Mouse (Mus musculus): ENCODE measurements around the gene A130010J15Rik.

The A130010J15Rik gene

DNA sequence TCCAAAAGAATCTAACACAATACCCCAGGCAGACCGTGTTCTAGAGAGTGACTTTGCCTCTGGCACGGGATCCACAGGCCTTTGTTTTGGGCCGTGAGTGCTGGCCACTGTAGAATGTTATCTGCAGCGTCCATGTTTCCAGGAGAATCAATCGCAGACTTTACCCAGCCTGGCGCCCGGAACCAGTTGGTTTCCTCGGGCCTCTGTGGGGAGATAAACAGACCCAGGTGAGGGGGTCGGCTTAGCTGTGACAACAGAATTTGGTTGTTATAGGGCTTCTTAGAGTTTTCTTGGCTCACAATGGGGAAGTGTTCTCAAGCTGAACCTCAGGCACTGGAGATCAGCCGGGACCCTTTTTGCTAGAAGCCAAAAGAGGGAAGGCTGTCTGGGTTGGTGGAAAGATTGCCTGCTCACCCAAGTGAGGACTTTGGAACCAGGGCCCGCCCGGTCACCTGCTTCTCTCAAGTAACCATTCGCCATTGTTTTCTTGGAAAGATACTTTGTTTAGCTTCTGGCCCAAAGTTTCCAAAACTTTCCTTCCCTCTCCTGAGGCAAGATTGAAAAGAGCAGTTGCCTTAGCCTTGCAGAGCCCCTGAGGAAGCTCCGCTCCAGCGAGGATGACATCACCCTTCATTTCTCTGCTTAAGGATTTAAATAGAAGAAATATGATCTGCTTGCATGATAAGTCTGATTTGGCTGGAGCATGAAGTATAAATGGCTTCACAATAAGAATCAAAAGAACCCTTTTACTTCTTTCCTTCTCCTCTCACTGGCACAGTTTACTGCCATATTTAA lies 11.3 kb upstream of the A130010J15Rik start:
- DNase-seq (ENCODE audit: low spot score), result no peak

DNA sequence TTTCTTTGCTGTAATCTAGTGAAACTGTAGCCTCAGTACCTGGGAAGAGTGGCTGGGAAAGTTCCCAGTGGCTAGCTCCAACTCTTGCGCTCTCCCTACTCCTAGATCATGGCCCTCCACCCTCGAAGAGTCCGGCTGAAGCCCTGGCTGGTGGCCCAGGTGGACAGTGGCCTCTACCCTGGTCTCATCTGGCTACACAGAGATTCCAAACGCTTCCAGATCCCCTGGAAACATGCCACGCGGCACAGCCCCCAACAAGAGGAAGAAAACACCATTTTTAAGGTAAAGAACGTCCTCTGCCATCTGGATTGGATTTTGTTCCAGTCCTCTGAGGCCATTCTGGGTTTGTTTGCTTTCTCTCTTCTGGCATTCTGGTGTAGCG lies 10.7 kb upstream of the A130010J15Rik start:
- DNase-seq (ENCODE audit: low spot score), result peak; percentile 40

DNA sequence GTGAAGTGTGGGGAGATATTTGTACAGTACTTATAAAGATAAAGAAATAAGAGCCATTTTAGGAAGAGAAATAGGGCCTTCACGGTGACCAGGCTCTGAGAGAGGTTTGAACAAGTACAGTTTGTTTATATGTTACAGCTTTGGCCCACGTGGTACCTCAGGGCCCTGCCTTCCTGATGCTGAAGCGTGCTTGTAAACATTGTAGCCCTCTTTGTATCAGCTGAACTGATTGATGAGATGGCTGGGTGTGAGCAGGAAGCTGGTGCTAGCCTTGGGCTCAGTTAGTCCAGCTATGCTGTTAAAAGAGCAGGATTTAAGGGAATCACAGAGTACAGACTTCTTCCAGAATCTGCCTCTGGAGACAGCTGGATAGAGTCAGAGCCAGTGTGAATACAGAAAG lies 8.7 kb upstream of the A130010J15Rik start:
- DNase-seq (ENCODE audit: low spot score), result no peak

DNA sequence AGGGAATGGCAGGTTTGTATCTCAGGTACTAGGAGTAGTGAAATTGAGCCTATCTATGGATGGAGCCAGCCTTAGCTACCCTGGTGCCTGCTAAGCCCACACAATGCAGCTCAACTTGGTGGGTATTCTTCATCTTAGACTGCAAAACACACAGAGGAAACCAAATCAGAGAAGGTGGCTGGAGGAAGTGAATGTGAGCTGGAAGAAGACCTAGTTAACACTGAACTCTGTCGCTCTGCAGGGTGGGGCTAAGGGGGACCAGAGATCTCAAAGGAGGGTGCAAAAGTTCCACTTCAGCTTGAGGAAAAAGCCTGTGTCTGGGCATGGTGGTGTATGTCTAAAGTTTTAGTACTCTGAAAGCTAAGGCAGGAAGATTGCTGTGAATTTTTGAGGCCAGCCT lies 8.2 kb upstream of the A130010J15Rik start:
- DNase-seq (ENCODE audit: low spot score), result no peak

DNA sequence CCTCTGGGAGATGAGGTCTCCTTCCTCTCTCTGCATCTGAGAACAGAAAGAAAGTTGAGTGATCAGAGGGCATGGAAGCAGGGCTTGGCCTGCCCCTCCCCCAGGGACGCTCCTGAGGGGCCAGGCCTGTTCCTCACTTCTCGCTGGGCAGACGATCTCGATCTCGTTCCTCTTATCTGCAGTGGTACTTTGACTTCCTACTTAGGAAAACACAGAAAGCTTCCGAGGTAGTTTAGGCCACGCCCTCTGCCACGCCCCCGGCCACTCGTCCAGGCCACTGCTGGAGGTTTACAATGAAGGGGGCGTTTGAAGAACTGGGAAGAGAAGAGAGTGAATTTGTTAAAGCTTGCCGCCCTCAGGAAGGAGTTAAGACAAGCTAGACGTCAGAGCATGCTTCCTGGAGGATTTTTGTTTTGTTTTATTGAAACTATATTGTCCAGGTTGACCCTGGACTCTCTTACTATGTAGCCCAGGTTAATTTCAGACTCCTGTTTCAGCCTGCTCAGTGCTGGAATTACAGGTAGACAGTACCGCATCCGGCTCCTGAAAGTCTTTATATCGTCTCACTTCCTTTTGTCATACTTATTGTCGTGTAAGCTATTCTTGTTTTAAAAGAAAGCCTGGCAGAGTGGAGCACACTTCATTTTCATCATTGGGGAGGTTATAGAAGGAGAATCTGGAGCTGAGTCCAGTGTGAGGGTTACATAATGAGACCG lies 7.4 kb upstream of the A130010J15Rik start:
- no peak for DNase-seq (ENCODE audit: low spot score)

DNA sequence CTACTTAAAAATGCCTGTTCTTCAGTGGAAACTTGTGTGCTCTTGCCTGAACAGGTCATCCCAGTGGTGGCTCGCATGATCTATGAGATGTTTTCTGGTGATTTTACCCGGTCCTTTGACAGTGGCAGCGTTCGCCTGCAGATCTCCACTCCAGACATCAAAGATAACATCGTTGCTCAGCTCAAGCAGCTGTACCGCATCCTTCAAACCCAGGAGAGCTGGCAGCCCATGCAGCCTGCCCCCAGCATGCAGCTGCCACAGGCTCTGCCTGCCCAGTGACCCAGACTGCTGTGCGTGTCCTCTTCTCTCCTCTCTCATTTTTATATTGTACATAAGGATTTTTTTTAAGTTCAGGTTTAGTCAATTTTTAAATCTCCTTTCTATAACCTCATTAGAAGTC lies 1.4 kb downstream of the A130010J15Rik start:
- DNase-seq (ENCODE audit: low spot score), result no peak

DNA sequence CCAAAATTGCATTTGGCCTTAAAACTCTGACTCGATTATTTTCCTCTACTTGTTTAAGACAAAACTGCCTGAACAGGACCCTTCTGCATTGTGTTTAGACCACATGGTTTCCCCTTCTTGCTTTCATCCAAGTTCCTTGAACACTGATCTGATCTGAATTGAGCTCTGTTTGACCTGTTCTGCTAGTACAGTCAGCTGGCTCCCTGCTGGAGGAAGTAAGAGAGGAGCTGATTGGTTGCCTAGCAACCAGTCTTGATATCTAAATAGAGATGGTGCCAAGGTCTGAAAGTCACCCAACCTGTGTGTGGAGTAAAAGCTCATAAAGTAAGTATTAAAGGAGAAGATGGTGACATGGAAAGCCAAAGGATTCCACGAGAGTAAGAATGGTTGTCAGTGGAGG lies 2.0 kb downstream of the A130010J15Rik start:
- no peak for DNase-seq (ENCODE audit: low spot score)

DNA sequence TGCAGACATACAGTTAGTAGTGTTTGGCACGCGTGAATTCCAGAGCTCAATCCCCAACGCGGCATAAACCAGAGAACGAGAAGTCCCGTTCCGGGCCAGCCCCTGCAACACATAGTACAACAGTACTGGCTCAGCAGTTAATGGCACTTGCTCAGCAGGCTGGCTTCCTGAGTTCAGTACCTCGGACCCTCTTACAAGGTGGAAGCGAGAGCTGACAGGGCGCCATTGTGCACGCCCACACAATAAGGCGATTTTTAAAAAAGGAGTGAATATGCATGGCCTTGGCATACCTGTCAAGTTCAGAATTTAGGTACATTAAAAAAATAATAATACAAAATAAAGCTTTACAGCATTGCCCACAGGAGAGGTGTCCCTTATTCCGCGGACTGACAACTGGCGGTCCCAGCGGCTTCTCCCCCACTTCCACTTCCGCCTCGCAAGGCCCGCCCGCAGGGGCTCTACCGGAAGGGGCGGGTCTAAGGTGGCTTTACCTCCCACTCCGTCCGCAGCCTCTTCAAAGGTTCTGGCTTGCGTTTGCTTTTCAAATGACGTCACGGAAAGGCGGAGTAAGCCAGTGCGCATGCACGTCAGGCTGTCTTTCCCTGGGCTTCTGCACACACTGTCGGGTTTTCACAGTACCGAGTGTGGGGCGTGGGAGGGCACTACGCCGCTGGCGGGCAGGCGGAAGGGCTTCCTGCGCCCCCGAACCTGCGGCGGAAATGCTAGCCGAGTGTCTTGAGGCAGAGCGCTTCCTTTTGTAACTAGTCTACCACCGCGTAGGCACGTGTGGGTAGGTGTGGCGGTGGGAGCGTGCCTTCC lies 5.4 kb downstream of the A130010J15Rik start:
- peak; percentile 99 for DNase-seq (ENCODE audit: low spot score)

DNA sequence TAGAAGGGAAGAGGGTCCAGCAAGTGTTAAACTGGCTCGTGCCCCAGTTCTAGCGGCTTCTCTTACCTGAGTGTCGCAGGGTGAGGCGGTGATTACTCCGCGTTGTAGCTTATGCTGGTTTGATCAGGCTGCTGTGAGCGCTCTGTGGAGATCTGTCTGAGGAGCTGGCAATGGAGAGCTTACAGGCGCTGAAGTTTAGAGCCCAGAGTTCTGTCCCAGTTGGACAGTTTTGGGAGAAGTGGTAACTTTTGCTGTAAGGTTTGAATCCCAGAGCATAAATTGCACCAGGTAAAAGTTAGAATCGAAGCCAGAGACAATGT lies 5.9 kb downstream of the A130010J15Rik start:
- peak; percentile 52 for DNase-seq (ENCODE audit: low spot score)

DNA sequence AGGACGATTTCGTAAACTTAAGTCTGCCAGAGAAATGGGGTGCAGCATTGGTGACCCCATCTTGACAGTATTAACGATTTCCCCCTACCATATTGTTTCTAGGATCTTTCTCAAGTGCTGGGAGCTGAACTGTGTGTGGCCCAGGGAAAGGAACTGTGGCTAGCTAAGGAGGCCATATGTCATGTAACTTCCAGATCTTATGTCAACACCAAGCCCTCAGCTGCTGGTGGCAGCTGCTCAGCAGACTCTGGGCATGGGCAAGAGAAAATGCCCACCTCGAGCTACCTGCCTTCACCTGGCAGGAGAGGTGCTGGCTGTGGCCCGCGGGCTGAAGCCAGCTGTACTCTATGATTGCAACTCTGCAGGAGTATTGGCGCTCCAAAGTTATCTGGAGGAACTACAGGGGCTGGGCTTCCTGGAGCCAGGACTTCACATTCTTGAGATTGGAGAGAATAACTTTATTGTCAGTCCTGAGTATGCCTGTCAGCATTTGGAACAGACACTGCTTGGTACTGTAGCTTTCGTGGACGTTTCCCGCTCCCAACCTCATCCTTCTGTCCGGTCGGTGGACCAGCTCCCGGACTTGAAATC lies 6.4 kb downstream of the A130010J15Rik start:
- DNase-seq (ENCODE audit: low spot score), result peak; percentile 54

DNA sequence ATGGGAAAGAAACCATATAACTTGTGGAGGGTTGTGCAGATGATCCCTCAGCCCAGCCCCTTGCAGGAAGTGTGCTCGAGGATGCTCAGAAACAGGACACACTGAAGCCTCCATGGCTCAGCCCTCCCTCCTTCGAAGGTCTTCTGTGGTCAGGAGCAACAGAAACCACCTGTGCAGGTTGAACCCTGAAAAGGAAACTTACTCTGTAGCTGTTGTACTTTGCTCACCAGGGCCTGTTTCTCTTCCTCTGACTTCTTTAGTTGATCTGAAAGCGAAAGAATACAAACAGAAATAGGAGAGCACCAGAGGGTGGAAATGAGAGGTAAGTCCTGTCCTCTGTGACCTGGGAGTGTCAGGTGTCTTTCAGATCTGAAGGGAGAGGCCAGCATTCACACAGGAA lies 13.3 kb downstream of the A130010J15Rik start:
- no peak for DNase-seq (ENCODE audit: low spot score)

DNA sequence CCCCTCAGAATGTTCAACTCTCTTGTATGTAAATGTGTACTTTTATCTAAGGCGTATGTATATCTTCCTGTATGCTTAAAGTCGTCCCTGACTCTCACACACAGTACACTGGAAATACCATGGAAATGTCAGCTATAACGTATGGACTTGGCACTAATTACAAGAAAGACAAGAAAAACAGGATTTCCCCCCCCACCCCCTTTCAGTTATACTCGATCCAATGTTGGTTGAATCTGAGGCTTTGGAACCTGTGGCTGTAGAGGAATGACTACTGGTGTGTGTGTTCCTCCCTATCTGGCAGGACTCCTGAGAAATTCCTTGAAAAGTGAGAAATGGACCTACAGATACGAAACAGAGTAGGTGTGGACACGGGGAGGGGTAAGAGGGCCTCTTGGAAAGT lies 20.4 kb downstream of the A130010J15Rik start:
- DNase-seq (ENCODE audit: low spot score), result no peak

DNA sequence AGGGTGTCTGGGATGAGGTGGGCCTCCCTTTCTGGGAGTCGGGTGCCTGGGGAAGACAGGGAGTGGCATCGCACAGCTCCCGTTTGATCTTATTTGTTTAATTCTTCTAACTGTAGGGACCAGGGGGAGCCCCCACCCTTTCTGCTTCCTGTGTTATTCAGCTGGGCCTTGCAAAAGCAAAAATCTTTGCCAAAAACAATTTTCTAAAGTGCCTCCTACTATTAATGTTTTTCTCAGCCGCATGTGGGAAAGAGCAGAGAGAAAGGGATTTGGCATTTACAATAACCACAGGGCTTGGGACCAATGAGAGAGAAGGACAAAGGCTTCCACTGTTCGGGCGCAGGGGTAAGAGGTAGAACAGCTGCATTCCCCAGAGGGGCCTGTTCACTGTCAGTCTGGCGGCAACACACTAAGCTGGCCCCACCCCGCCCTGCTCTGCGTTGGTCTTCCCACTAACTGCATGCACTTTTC lies 21.3 kb downstream of the A130010J15Rik start:
- DNase-seq (ENCODE audit: low spot score), result peak; percentile 91

DNA sequence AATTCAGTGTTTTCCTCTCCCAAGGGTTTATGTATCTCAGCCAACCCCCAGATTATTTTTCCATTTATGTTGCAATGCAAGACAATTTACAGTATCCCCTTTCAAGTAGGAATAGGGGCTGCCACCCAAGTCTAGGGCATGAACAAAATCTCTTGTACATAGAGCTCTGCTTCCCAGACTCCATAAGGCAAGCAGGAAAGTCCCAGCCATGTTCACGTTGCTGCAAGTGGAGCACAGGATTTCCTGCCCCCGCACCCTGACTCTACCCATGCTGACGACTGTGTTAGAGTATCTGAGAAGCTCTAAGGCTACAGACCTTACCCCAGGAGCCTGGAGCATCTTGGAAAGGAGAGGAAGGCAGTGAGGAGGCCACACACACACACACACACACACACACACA lies 21.9 kb downstream of the A130010J15Rik start:
- DNase-seq (ENCODE audit: low spot score), result no peak

DNA sequence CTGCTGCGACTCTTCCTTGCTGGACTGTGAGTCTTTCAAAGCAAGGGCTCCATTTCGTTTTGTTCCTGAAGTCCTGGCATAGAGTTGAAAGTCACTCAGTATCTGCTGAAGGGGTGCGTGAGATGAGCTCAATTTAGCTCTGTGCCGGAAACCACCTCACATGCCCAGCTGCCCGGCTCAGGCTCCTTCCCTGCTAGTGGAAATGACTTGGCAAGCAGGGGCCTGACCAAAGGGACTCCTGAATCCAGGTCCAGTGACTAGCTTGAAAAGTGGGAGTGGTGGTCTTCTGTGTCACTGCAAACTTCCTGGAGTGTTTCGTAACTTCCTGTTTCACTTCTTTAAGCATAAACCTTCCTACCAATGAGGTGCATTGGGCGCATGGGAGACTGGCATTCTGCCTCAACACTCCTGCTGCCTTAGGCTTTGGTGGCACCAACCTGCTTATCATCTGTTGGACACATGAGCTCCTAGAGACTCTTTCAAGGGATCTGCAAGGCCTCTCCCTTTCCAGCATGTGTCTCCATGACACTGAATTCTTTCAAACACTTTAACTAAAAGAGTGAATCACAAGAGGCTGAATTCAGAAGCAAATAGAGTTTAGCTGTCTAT lies 23.9 kb downstream of the A130010J15Rik start:
- no peak for DNase-seq (ENCODE audit: low spot score)

DNA sequence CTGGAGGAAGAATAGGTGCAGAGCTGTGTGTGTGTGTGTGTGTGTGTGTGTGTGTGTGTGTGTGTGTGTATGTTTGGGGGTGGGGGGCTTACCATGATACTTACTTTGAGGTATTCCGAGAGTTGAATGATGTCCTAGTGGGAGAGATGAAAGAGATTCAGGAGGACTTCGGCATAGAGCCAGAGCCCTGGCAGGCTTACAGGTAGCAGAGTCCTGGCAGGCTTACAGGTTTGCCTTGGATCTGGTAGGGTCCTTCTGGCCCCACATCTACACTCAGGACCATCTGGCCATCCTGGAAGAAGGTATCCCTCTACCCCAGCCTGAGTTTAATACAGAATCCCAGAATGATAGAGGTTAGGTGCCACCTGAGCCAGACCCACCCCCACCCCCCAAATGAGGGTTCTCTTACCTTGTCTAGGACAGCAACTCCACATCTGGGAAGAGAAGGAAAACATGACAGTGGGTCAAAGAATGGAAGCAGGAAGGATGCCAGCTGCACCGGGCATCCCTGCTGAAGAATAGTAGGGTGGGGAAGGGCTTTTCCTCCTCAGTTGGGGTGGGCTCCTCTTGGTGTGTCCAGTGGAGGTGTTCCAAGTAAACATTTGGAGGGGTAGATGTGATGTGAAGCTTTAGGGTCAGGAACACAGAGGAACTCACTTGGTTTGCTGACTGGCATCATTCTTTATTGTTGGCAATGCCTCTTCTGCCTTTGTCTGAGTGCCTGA lies 26.7 kb downstream of the A130010J15Rik start:
- no peak for DNase-seq (ENCODE audit: low spot score)

DNA sequence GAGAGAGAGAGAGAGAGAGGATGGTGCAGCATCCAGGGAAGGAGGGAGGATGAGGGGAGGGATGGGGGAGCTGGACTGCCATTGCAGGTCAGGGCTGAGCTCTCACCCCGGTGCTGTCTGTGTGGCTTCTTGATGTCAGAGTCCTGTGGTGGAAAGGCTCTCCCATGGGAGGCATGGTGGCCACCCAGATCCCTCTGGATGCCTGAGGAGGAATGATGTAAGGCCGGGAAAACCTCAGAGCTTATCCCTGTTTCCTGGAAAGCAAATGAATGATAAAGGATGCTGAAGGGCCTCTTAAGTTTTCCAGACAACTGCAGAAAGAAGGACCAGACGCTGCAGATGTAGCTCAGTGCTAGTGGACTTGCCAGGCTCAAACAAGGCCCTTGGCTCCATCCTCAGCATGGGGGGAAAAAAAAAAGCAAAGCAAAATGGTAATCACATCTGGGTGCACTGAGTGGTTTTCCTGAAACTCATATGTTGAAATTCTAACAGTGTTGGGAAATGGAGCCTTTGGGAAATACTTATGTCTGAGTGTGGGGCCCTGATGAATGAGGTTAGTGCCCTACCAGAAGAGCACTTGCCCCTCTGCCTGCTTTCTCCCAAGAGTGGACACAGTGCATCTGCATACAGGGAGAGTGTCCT lies 27.4 kb downstream of the A130010J15Rik start:
- peak; percentile 54 for DNase-seq (ENCODE audit: low spot score)

DNA sequence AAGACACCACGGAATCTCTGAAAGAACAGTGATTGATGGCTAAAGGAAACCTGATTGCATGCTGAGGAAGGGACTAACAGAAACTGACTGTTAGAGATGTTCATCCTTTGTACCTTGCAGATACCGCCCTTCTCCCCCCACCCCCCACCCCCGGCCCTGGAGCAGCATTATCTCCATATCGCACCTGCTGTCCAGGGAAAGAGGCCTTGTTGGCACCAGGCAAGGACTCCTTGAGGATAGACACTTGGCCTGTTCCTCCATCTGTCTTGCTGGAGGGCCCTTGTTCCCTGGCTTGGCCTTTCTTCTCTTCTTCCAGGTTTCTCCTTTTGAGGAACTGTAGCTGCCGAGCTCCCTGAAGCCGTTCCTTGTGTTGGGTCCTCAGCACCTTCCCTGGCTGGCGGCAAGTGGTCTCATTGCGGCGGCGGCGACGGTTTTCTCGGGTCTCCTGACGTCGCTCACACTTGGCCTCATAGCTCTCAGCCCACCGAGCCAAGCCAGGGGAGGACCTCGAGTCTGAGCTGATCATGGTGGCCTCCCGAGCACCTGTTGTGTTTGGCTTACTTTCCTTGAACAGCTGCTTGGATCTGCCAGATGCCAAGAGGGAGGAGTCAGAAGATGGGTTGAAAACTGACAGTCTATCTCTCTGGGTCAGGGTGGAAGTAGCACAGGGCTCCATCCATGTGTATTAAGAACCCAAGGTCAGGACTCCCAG lies 29.8 kb downstream of the A130010J15Rik start:
- no peak for DNase-seq (ENCODE audit: low spot score)

DNA sequence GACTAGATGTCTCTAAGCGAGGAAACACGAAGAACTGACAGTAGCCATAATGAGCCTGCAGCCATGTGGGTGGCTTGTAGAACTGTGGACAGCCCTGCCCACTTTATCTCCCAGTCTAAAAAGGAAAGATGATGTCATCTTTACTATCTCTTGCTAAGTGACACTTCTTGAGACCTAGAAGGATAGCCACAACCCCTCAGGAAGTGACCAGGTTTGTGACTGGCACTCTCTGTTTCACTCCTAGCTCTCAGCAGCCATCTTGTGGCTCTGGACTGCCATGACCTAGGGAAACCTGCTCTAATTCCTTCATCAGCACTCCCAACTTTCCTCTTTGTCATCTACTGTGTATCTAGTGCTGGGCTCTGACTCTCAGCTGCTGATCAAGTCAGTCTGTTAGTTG lies 30.5 kb downstream of the A130010J15Rik start:
- DNase-seq (ENCODE audit: low spot score), result peak; percentile 38

All from adipocyte (in vitro differentiated cells).